Mouse (Mus musculus) spleen, adult 2 months (tissue): Measurements from ENCODE around the gene Bbx. TPM values are rescaled to one million over a fixed set of nuclear protein-coding genes. Genes with fewer than 3 reads are reported as not detected.

Experiments
- DNase-seq, 2 experiments: peaks; one replicate each; pipeline versions ENCODE4 v3.0.0 to v3.0.0-alpha.2; 2012 to 2021; ENCODE audit warnings: low spot score in 2 of 2, low read depth in 1 of 2
- H3K27ac ChIP-seq: fragments of 200-500 bp; 2 replicates; pipeline ENCODE4 v1.5.1; 2012; ENCODE audit warnings: low read length, inconsistent platforms; ENCODE audit not compliant: insufficient read depth
- H3K27me3 ChIP-seq: fragments of 200-500 bp; 2 replicates; pipeline ENCODE4 v1.6.1; 2012; ENCODE audit warnings: mild to moderate bottlenecking, moderate library complexity, low read length, inconsistent platforms; ENCODE audit not compliant: control insufficient read depth, insufficient read depth
- H3K36me3 ChIP-seq: fragments of 200-500 bp; 2 replicates; pipeline ENCODE4 v1.6.1; 2012; ENCODE audit warnings: mild to moderate bottlenecking, low read length, inconsistent platforms; ENCODE audit not compliant: control insufficient read depth, insufficient read depth
- H3K4me1 ChIP-seq: fragments of 200-500 bp; 2 replicates; pipeline ENCODE4 v1.6.1; 2011; ENCODE audit warnings: inconsistent platforms; ENCODE audit not compliant: control insufficient read depth, insufficient read depth, insufficient read length
- H3K4me3 ChIP-seq: fragments of 200-500 bp; 2 replicates; pipeline ENCODE4 v1.5.1; 2011; ENCODE audit warnings: mild to moderate bottlenecking, inconsistent platforms; ENCODE audit not compliant: insufficient read depth, insufficient read length; ENCODE audit errors: extremely low read depth
- CTCF ChIP-seq: fragments of 200-500 bp; IDR thresholded peaks from 2 replicates; pipeline ENCODE4 v1.5.1; 2011; ENCODE audit warnings: mild to moderate bottlenecking, inconsistent platforms; ENCODE audit not compliant: insufficient read depth, insufficient read length, insufficient replicate concordance; ENCODE audit errors: extremely low read depth
- POLR2A ChIP-seq: fragments of 200-500 bp; IDR thresholded peaks from 2 replicates; pipeline ENCODE4 v1.6.1; 2011; ENCODE audit warnings: low read depth, low read length, inconsistent platforms
- WGBS: fragments of 180-500 bp; shearing (Covaris S2); methylation state at CpG from one replicate; pipeline ENCODE4 v1.1.7; 2018; 5-methylcytosine and 5-hydroxymethylcytosine counted together
- polyA plus RNA-seq: library from polyadenylated mRNA; depleted of rRNA; stranded (reverse); fragments of >200 nt; gene quantifications from 2 replicates; pipeline ENCODE4 v1.2.3, GENCODE M21; 2012

Bbx gene
- polyA plus RNA-seq, 1 experiment = 3.8 TPM

DNA sequence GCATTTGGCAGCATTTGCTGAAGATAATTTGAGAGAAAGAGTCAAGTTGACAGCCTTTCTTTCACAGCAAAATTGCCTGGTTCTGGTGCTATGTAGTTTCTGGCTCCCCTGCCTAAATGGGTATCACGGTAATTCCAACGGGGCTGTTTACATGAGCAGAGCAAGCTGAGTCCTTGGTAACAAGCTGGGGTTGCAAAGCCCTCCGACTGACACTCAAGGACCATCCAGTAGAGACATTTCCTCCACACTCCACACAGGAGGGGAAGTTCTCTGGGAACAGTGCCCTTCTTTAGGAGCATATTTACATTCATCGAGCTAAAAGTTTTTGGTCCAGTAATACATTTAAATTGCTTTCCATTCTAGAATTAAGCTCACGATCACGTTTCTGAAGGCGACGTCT is 249.2 kb downstream of the Bbx start:
- Histone ChIP-seq H3K4me1 (no peaks in the 10 kb centered on the region), H3K4me3 (no peak overlapping the region), H3K27ac (no peak overlapping the region), H3K27me3 (no peaks in the 10 kb centered on the region), H3K36me3 (no peaks in the 10 kb centered on the region)
- TF ChIP-seq CTCF (no peak), POLR2A (no peak)
- WGBS = 77% methylated on average over 8 of the region's 8 CpGs
- no peak for DNase-seq

DNA sequence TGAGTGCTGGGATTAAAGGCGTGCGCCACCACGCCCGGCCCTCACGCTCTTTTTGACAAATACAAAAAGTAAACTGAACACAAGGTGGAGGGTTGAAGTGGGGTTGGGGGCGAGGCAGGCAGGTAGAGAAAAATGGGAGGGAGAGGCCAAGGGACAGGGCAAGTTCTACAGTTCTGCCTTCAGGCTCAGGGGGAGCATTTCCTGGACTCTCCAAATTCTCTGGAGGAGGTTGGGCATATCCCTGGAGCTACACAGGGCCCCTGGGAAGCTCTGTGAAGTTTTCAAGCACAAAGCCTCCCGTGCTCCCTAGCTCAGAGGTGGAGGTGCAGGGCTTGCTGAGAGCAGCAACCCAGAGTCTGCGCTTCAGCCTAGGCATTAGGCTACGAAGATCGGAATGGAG is 249.6 kb downstream of the Bbx start:
- DNase-seq = no peak
- no peak overlapping the region for H3K4me3 ChIP-seq
- H3K36me3 ChIP-seq = no peaks in the 10 kb centered on the region
- no peak overlapping the region for H3K27ac ChIP-seq
- no peak for TF ChIP-seq CTCF
- no peak for TF ChIP-seq POLR2A
- H3K27me3 ChIP-seq = no peaks in the 10 kb centered on the region
- 93% methylated on average over 10 of the region's 10 CpGs for WGBS
- no peaks in the 10 kb centered on the region for H3K4me1 ChIP-seq

DNA sequence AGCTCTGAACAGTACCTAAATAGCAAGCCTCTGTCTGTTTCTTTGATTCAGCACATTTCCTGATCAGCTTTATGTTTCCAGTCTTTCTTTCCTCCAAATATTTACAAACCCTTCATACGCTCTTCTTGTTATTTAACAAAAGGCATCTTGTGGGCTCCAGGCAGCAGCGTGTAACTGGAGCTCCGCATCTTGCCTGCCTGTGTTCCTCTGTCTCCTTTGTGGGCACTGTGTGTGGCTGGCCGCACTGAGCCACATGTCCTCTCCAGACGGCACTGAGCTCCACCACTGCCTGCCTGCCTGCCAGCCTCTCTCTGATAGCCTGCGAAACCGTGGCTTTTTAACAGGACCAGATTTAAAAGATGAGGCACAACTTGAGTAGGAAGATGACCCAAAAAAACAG is 259.4 kb downstream of the Bbx start:
- TF ChIP-seq CTCF (no peak), POLR2A (no peak)
- 74% methylated on average over 7 of the region's 7 CpGs for WGBS
- no peak overlapping the region for H3K27ac ChIP-seq
- no peaks in the 10 kb centered on the region for H3K4me1 ChIP-seq
- H3K4me3 ChIP-seq = no peak overlapping the region
- no peak for DNase-seq
- no peaks in the 10 kb centered on the region for H3K36me3 ChIP-seq
- H3K27me3 ChIP-seq = no peaks in the 10 kb centered on the region

DNA sequence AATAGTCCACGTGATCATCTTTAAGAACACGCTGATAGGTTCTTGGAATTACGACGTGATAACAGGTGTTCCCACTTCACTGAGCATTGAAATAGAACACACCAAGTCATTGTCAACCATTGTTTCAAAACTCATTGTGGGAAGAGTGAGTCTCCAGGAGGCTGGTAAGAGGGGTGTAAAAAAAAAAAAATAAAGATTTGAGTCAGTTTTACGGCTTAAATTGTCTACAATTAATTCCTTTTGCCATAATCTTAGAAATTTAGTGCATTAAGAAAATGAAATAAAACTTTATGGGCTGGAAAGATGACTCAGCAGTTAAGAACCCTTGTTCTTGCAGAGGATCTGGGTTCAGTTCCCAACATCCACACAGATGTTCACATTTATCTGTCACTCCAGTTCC is 261.4 kb downstream of the Bbx start:
- no peak for DNase-seq
- Histone ChIP-seq H3K27me3 (no peaks in the 10 kb centered on the region), H3K4me3 (no peak overlapping the region), H3K36me3 (no peaks in the 10 kb centered on the region), H3K4me1 (no peaks in the 10 kb centered on the region), H3K27ac (no peak overlapping the region)
- TF ChIP-seq POLR2A (no peak), CTCF (no peak)
- 93% methylated on average over 5 of the region's 5 CpGs for WGBS

- no peaks in the 10 kb centered on the region for H3K4me1 ChIP-seq
- no peaks in the 10 kb centered on the region for H3K36me3 ChIP-seq
- no peaks in the 10 kb centered on the region for H3K27me3 ChIP-seq
- H3K27ac ChIP-seq = no peak overlapping the region
- WGBS = 89% methylated on average over 10 of the region's 10 CpGs
- H3K4me3 ChIP-seq = no peak overlapping the region
- TF ChIP-seq POLR2A (no peak), CTCF (no peak)
- DNase-seq = no peak
Measured at GRCm38 (mm10) chr16:50167983-50168299, 264.2 kb downstream of the Bbx start.

DNA sequence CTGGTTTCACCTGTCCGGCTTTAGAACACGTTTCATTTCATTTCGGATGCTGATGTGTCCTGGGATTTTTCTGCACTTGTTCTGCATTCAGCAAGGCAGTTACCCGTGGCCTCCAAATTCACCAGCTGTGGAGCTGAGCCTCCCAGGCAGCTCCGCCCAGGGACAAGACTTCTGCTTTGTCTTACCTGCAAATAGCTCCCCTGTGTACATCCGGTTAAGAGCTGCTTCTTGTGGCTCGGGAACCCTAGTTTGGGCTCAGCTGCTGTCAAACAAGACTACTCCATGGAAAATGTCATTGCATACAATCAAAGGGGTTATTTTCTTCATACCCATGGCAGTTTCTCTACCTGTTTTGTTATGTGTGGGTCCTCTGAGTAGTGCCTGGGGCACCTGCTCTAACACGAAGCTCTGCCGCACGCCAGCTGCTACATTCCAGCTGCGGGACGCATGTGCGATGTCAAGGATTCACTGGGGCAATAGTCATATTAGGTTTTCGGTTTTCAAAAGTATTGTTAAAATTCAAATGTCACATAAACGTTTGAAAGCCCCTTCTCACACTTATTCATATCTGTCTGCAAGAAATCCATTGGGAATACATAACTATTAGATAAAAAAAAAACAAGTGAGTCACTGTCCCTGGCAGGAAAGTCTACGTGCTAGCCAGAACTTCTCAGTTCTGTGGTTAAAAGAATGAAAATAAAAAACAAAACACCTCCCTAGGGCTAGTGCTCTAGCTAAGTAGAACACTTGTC is 264.8 kb downstream of the Bbx start:
- WGBS = 83% methylated on average over 16 of the region's 16 CpGs
- H3K27ac ChIP-seq = no peak overlapping the region
- no peak for TF ChIP-seq POLR2A
- TF ChIP-seq CTCF = no peak

DNA sequence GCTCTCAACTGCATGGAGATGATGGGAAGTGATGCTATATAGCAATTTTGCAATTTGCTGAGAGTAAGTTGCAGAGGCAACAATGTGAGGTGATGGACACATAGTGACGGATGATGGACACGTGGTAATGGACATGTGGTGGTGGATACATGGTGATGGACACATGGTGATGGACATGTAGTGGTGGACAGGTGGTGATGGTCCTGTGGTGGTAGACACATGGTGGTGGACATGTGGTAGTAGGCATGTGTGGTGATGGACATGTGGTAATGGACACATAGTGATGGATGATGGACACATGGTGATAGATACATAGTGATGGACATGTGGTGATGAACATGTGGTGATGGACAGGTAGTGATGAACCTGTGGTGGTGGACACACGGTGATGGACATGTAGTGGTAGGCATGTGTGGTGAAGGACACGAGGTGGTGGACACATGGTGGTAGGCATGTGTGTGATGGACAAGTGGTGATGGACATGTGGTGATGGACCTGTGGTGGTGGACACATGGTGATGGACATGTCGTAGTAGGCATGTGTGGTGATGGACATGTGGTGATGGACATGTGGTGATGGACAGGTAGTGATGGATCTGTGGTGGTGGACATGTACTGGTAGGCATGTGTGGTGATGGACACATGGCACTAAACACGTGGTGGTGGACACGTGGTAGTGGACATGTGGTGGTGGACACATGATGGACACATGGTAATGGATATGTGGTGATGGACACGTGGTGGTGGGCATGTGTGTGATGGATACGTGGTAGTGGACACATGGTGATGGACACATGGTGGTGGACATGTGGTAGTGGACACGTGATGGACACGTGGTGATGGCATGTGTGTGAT is 271.5 kb downstream of the Bbx start:
- no peak for DNase-seq
- 94% methylated on average over 11 of the region's 11 CpGs for WGBS
- H3K36me3 ChIP-seq = no peaks in the 10 kb centered on the region
- no peak for TF ChIP-seq CTCF
- no peak for TF ChIP-seq POLR2A
- no peaks in the 10 kb centered on the region for H3K27me3 ChIP-seq
- H3K4me3 ChIP-seq = no peak overlapping the region
- no peak overlapping the region for H3K27ac ChIP-seq
- no peaks in the 10 kb centered on the region for H3K4me1 ChIP-seq

More for the DNA sequence above, 264.8 kb downstream of the Bbx start:
- no peak overlapping the region for H3K4me3 ChIP-seq
- H3K4me1 ChIP-seq = no peaks in the 10 kb centered on the region
- no peaks in the 10 kb centered on the region for H3K27me3 ChIP-seq
- no peak for DNase-seq
- no peaks in the 10 kb centered on the region for H3K36me3 ChIP-seq
